In genomic region chr5:148404548-148404947, GRCm38 (mm10) we compare ENCODE assay signal across 26 mouse cellular contexts. TPM values are rescaled to one million over a fixed set of nuclear protein-coding genes. Genes with fewer than 3 reads are reported as not detected.
DNase-seq lines count a peak whose midpoint lies in the region; ATAC-seq and TF ChIP-seq lines count a peak whose summit lies in the region.
"Had no signal": no experiment of that assay in that cellular context is flagged by ENCODE, and none has a peak within 500 bp of the region (broad histone marks: within the 10 kb centered on the region; RNA-seq: fewer than 3 reads in every experiment).

No protein-coding gene starts in this region.

- peaks cover under 1% of the 10 kb centered on the region; the same call in 1 of the 2 replicates for H3K79me2 ChIP-seq in MEL (ENCODE audit: control insufficient read depth, insufficient read depth, low read length, poor library complexity)

- ATAC-seq in granulocyte monocyte progenitor cell, adult 5-6 weeks (replicated peaks; ENCODE audit: poor library complexity, severe bottlenecking) = peak; percentile 36; the same call in 1 of the 2 replicates
- ATAC-seq in forebrain, embryonic 13.5 days = no peak
- ATAC-seq: CD4-positive, CD25-positive, alpha-beta regulatory T cell, adult 4 months; forebrain, embryonic 14.5 days; forebrain, postnatal 0 days; intestine, postnatal 0 days; Patski had no signal

- no peaks in the 10 kb centered on the region for H3K36me3 ChIP-seq in MEL (ENCODE audit: control insufficient read depth in 1 of 2, insufficient read depth in 2 of 2, low read length in 2 of 2)
- no peaks in the 10 kb centered on the region for H3K36me3 ChIP-seq in forebrain, embryonic 13.5 days (ENCODE audit: poor library complexity, severe bottlenecking)
- H3K36me3 ChIP-seq: forebrain, embryonic 10.5 days; heart, embryonic 10.5 days; heart, embryonic 13.5 days; hindbrain, embryonic 12.5 days; hindbrain, embryonic 15.5 days had no signal

- TF ChIP-seq CTCF in MEL (IDR thresholded peaks at IDR 0.05 in 2 of 3, conservative IDR thresholded peaks at IDR 0.05 in 1 of 3; ENCODE audit: control insufficient read depth in 1 of 3, insufficient read depth in 1 of 3, low read depth in 2 of 3, low read length in 3 of 3, poor library complexity in 1 of 3, severe bottlenecking in 1 of 3) = no peak

- H3K27me3 ChIP-seq in MEL (ENCODE audit: control insufficient read depth in 1 of 2, insufficient read depth in 2 of 2, low read length in 2 of 2) = no peaks in the 10 kb centered on the region
- H3K27me3 ChIP-seq in forebrain, embryonic 13.5 days = no peaks in the 10 kb centered on the region
- H3K27me3 ChIP-seq: Patski had no signal

- intact Hi-C loops in heart, postnatal 14 days (cut with DNase I) = no loop called here

- 94% methylated on average over 7 of the region's 7 CpGs for WGBS in forebrain, embryonic 13.5 days

- peak; percentile 51 to 64; a peak in 2 of 4 replicates for TF ChIP-seq EP300 in MEL (IDR thresholded peaks at IDR 0.05; ENCODE audit: low read depth in 1 of 2, low read length in 2 of 2)

- TF ChIP-seq RAD21 in MEL (IDR thresholded peaks at IDR 0.05; ENCODE audit: low read depth, low read length) = no peak

- H3K9ac ChIP-seq in MEL (ENCODE audit: control insufficient read depth, low read depth, low read length, poor library complexity, severe bottlenecking) = no peak overlapping the region
- no peak overlapping the region for H3K9ac ChIP-seq in forebrain, embryonic 13.5 days
- H3K9ac ChIP-seq: forebrain, postnatal 0 days; heart, embryonic 13.5 days; hindbrain, embryonic 12.5 days; hindbrain, embryonic 15.5 days had no signal

- peaks cover 0 to 2% of the 10 kb centered on the region in 2 experiments; a peak in 1 of 4 replicates for H3K4me1 ChIP-seq in MEL (ENCODE audit: control insufficient read depth in 1 of 2, insufficient read depth in 2 of 2, low read length in 2 of 2)
- H3K4me1 ChIP-seq in forebrain, embryonic 13.5 days = no peaks in the 10 kb centered on the region
- H3K4me1 ChIP-seq: hindbrain, embryonic 12.5 days had no signal

- no peak overlapping the region for H3K27ac ChIP-seq in MEL (ENCODE audit: control insufficient read depth, low read depth, low read length)
- H3K27ac ChIP-seq in forebrain, embryonic 13.5 days = no peak overlapping the region
- H3K27ac ChIP-seq: forebrain, embryonic 10.5 days; gastrocnemius, adult 2 months; heart, adult 2 months; heart, embryonic 10.5 days; heart, embryonic 13.5 days; hindbrain, embryonic 12.5 days; hindbrain, embryonic 15.5 days had no signal

- no peak for TF ChIP-seq POLR2A in MEL (IDR thresholded peaks at IDR 0.05; ENCODE audit: control insufficient read depth in 1 of 2, insufficient read depth in 1 of 2, low read depth in 1 of 2, low read length in 2 of 2, poor library complexity in 1 of 2)

- H3K4me3 ChIP-seq in MEL (ENCODE audit: control insufficient read depth in 1 of 2, insufficient read depth in 1 of 2, low read depth in 2 of 2, low read length in 2 of 2) = no peak overlapping the region
- no peak overlapping the region for H3K4me3 ChIP-seq in forebrain, embryonic 13.5 days
- H3K4me3 ChIP-seq: forebrain, embryonic 10.5 days; gastrocnemius, adult 2 months; heart, adult 2 months; heart, embryonic 10.5 days; heart, embryonic 13.5 days; hindbrain, embryonic 12.5 days; hindbrain, embryonic 15.5 days had no signal

- H3K4me2 ChIP-seq in forebrain, embryonic 13.5 days = no peak overlapping the region
- H3K4me2 ChIP-seq: heart, embryonic 13.5 days; hindbrain, embryonic 12.5 days; hindbrain, embryonic 15.5 days had no signal

- no peaks in the 10 kb centered on the region for H3K9me3 ChIP-seq in MEL (replicated peaks; ENCODE audit: insufficient read depth, low read length)
- peaks cover 9% of the 10 kb centered on the region for H3K9me3 ChIP-seq in forebrain, embryonic 13.5 days (replicated peaks)
- H3K9me3 ChIP-seq: heart, embryonic 10.5 days; heart, embryonic 13.5 days; hindbrain, embryonic 15.5 days had no signal

- DNase-seq in heart, adult 11 months = peak; percentile 60
- no peak for DNase-seq in heart, postnatal 14 days
- peak; percentile 72 for DNase-seq in MEL (ENCODE audit: low read depth, low spot score)
- no peak for DNase-seq in embryo, embryonic 9.5 days (ENCODE audit: extremely low spot score)
- DNase-seq: adrenal gland, postnatal 10 days; adrenal gland, postnatal 36 days; cerebellum, adult 11 months; cerebellum, adult 2 months; cerebellum, adult 9-11 months; cerebellum, postnatal 25 days; embryo, embryonic 11 days; forebrain, postnatal 0 days; gastrocnemius, adult 2 months; gastrocnemius, postnatal 14 days; heart, adult 2 months had no signal

TF ChIP-seq in MEL, 35 proteins besides CTCF, POLR2A, EP300 and RAD21:
- no peak for TF ChIP-seq MAX (IDR thresholded peaks at IDR 0.05; ENCODE audit: low read length)
- peak; percentile 97 for TF ChIP-seq TBP (IDR thresholded peaks at IDR 0.05; ENCODE audit: low read depth, low read length)
- 0 out of 2 replicates have a peak, but pooled peaks have one; percentile 12 for TF ChIP-seq TCF12 (IDR thresholded peaks at IDR 0.05; ENCODE audit: low read depth, low read length)
- TF ChIP-seq GABPA (IDR thresholded peaks at IDR 0.05; ENCODE audit: low read depth, low read length) = no peak
- peak; percentile 94 for TF ChIP-seq UBTF (IDR thresholded peaks at IDR 0.05; ENCODE audit: borderline replicate concordance, insufficient read depth, low read depth, low read length)
- no peak for TF ChIP-seq HCFC1 (IDR thresholded peaks at IDR 0.05; ENCODE audit: low read depth, low read length)
- TF ChIP-seq GATA1 (IDR thresholded peaks at IDR 0.05; ENCODE audit: low read depth, low read length) = peak; percentile 34; the same call in 1 of the 2 replicates
- peak; percentile 19; the same call in 1 of the 2 replicates for TF ChIP-seq ETS1 (IDR thresholded peaks at IDR 0.05; ENCODE audit: low read depth, low read length)
- TF ChIP-seq ELF1 (IDR thresholded peaks at IDR 0.05; ENCODE audit: low read depth, low read length) = 0 out of 2 replicates have a peak, but pooled peaks have one; percentile 23
TF ChIP-seq in MEL: peak in this region for 6.

RNA-seq across cellular contexts. Expression of gene Slc7a1, which starts 4.8 kb away (rescaled TPM):
- total RNA-seq in heart, postnatal 14 days (2021) = 10 to 100 TPM; 16.2 to 17.7 TPM
- 64.1 and 90.2 TPM in 2 replicates for total RNA-seq in MEL (2012; rRNA removed)
- 100 to 1,000 TPM in 1 of 2 experiments, 10 to 100 TPM in 1; 80.9 to 133 TPM for polyA plus RNA-seq in MEL (2012; ENCODE audit: insufficient read depth in 1 of 2, insufficient read length in 2 of 2, low read depth in 1 of 2, low replicate concordance in 2 of 2, missing spikeins in 1 of 2)
- total RNA-seq in granulocyte monocyte progenitor cell, adult 5-6 weeks (2014; fragmentation: Nextera tagmentation) = 25.1 and 39.0 TPM in 2 replicates
- total RNA-seq in granulocyte monocyte progenitor cell, adult 5-6 weeks (2017) = 20.8 and 23.1 TPM in 2 replicates
- 24.4 and 27.2 TPM in 2 replicates for polyA plus RNA-seq in forebrain, embryonic 13.5 days (2015; fragmentation: Nextera tagmentation; extraction: Ambion mirVana)

Comparison
In these comparisons a context has a peak if more than half of its experiments do, and no peak if none do; other contexts are left out.
1. DNase-seq: peak in heart, adult 11 months (single experiment) and MEL (single experiment); none in heart, postnatal 14 days (0 of 2) and embryo, embryonic 9.5 days (single experiment).